Comparison of ENCODE assay signal across 24 mouse cellular contexts in genomic region chr10:84376346-84376745, GRCm38 (mm10).
"Had no signal": no experiment of that assay in that cellular context is flagged by ENCODE, and none has a peak within 500 bp of the region (broad histone marks: within the 10 kb centered on the region; RNA-seq: fewer than 3 reads in every experiment).

No protein-coding gene starts in this region.

- H3K4me2 ChIP-seq: limb, embryonic 13.5 days; liver, embryonic 12.5 days; liver, embryonic 15.5 days; lung, embryonic 15.5 days; midbrain, embryonic 13.5 days; neural tube, embryonic 13.5 days; stomach, embryonic 15.5 days had no signal

- H3K27me3 ChIP-seq: limb, embryonic 13.5 days; liver, embryonic 12.5 days; liver, embryonic 15.5 days; lung, embryonic 15.5 days; midbrain, embryonic 13.5 days; neural tube, embryonic 13.5 days; stomach, embryonic 15.5 days had no signal

- H3K36me3 ChIP-seq: liver, embryonic 15.5 days had no signal

- H3K9me3 ChIP-seq: limb, embryonic 10.5 days; limb, embryonic 13.5 days; liver, embryonic 12.5 days; liver, embryonic 15.5 days; lung, embryonic 15.5 days; midbrain, embryonic 13.5 days; neural tube, embryonic 13.5 days; stomach, embryonic 15.5 days had no signal

- H3K9ac ChIP-seq: limb, embryonic 13.5 days; liver, embryonic 12.5 days; liver, embryonic 15.5 days; lung, embryonic 15.5 days; midbrain, embryonic 13.5 days; neural tube, embryonic 13.5 days; stomach, embryonic 15.5 days had no signal

- DNase-seq: kidney, adult 18-20 months; kidney, adult 9 months; kidney, postnatal 14 days; kidney, postnatal 4 days; layer of hippocampus, postnatal 36 days; liver; lung, adult 18-20 months; lung, postnatal 10 days; lung, postnatal 36 days; retina, postnatal 1 day; right cerebral cortex, postnatal 25 days; spleen, adult 18-20 months; thymus, postnatal 25 days had no signal

- H3K4me1 ChIP-seq: liver, embryonic 12.5 days; liver, embryonic 15.5 days had no signal

- ATAC-seq: liver, embryonic 12.5 days; midbrain, embryonic 13.5 days; midbrain, embryonic 16.5 days had no signal

- H3K27ac ChIP-seq: layer of hippocampus, adult 2 months; limb, embryonic 10.5 days; limb, embryonic 13.5 days; liver, embryonic 12.5 days; liver, embryonic 15.5 days; lung, embryonic 15.5 days; midbrain, embryonic 13.5 days; neural tube, embryonic 13.5 days; stomach, embryonic 15.5 days had no signal

- H3K4me3 ChIP-seq: layer of hippocampus, adult 2 months; limb, embryonic 10.5 days; limb, embryonic 13.5 days; liver, embryonic 12.5 days; liver, embryonic 15.5 days; lung, embryonic 15.5 days; midbrain, embryonic 13.5 days; myocyte; neural tube, embryonic 13.5 days; stomach, embryonic 15.5 days had no signal
